Mouse (Mus musculus) thymus, postnatal 25 days (tissue): ENCODE data around the gene Trpt1.
A peak's percentile ranks its signal among the peaks of the same experiment; 100 is the strongest.

Experiments
- DNase-seq: peaks from one replicate; pipeline ENCODE4 v3.0.0; 2022

Trpt1 gene

GRCm38 (mm10) chr19:6996006-6996405 lies at the start of gene Trpt1, which contains the start of gene Nudt22:
Gene Trpt1 (plus strand): TSS chr19:6996131.
Gene Nudt22 (minus strand): TSS chr19:6996117.
- DNase-seq = peak; percentile 70

- DNase-seq = no peak
Observed at GRCm38 (mm10) chr19:6947742-6948141, 48.2 kb upstream of the Trpt1 start.

- DNase-seq = no peak
Observed at GRCm38 (mm10) chr19:6948186-6948585, 47.7 kb upstream of the Trpt1 start.

- DNase-seq = no peak
Observed at GRCm38 (mm10) chr19:6949532-6949931, 46.4 kb upstream of the Trpt1 start.

GRCm38 (mm10) chr19:6949951-6950350 lies 46.0 kb upstream of the Trpt1 start:
- no peak for DNase-seq

GRCm38 (mm10) chr19:6950613-6951153 lies 45.2 kb upstream of the Trpt1 start:
- peak; percentile 56 for DNase-seq

GRCm38 (mm10) chr19:6951381-6951968 lies 44.5 kb upstream of the Trpt1 start:
- DNase-seq = peak; percentile 85

GRCm38 (mm10) chr19:6951994-6952711 lies 43.8 kb upstream of the Trpt1 start:
- peak; percentile 58 for DNase-seq

- DNase-seq = peak; percentile 43
Observed at GRCm38 (mm10) chr19:6952712-6953037, 43.3 kb upstream of the Trpt1 start.

GRCm38 (mm10) chr19:6954046-6954445 lies 41.9 kb upstream of the Trpt1 start:
- DNase-seq = peak; percentile 36

GRCm38 (mm10) chr19:6955424-6955823 lies 40.5 kb upstream of the Trpt1 start:
- no peak for DNase-seq

- no peak for DNase-seq
Observed at GRCm38 (mm10) chr19:6956461-6956860, 39.5 kb upstream of the Trpt1 start.

- DNase-seq = peak; percentile 37
Observed at GRCm38 (mm10) chr19:6968491-6969271, 27.2 kb upstream of the Trpt1 start.

- no peak for DNase-seq
Observed at GRCm38 (mm10) chr19:6969291-6969664, 26.7 kb upstream of the Trpt1 start.

- DNase-seq = peak; percentile 74
Observed at GRCm38 (mm10) chr19:6969665-6970381, 26.1 kb upstream of the Trpt1 start.

- no peak for DNase-seq
Observed at GRCm38 (mm10) chr19:6970460-6971085, 25.4 kb upstream of the Trpt1 start.

- no peak for DNase-seq
Observed at GRCm38 (mm10) chr19:6971644-6972043, 24.3 kb upstream of the Trpt1 start.

GRCm38 (mm10) chr19:6972247-6972917 lies 23.5 kb upstream of the Trpt1 start:
- DNase-seq = no peak

- no peak for DNase-seq
Observed at GRCm38 (mm10) chr19:6973581-6974190, 22.2 kb upstream of the Trpt1 start.

- DNase-seq = peak; percentile 84
Observed at GRCm38 (mm10) chr19:6974211-6975205, 21.4 kb upstream of the Trpt1 start, which contains the start of gene Ppp1r14b. Gene Ppp1r14b (plus strand): TSS chr19:6974968.
